Mouse (Mus musculus) forebrain, embryonic 10.5 days (tissue): ENCODE data around the gene Vash1. TPM values are rescaled to one million over a fixed set of nuclear protein-coding genes. Genes with fewer than 3 reads are reported as not detected.
A peak's percentile ranks its signal among the peaks of the same experiment; 100 is the strongest.

Experiments used
- DNase-seq: peaks from one replicate; pipeline ENCODE4 v3.0.0-alpha.2; 2017; ENCODE audit warnings: low spot score; ENCODE audit errors: extremely low spot score
- H3K27ac ChIP-seq: fragments of 300-500 bp; sonication (generic); 2 replicates; pipeline ENCODE4 v1.5.1; 2016; ENCODE audit warnings: mild to moderate bottlenecking
- H3K27me3 ChIP-seq: fragments of 300-500 bp; sonication (generic); 2 replicates; pipeline ENCODE4 v1.6.1; 2016; ENCODE audit warnings: mild to moderate bottlenecking; ENCODE audit not compliant: poor library complexity, severe bottlenecking
- H3K36me3 ChIP-seq: fragments of 300-500 bp; sonication (generic); replicated peaks from 2 replicates; pipeline ENCODE4 v1.6.1; 2016; ENCODE audit warnings: mild to moderate bottlenecking, moderate library complexity
- H3K4me1 ChIP-seq: fragments of 300-500 bp; sonication (generic); 2 replicates; pipeline ENCODE4 v1.6.1; 2016
- H3K4me3 ChIP-seq: fragments of 300-500 bp; sonication (generic); 2 replicates; pipeline ENCODE4 v1.5.1; 2016; ENCODE audit warnings: mild to moderate bottlenecking, moderate library complexity
- H3K9me3 ChIP-seq: fragments of 300-500 bp; sonication (generic); 2 replicates; pipeline ENCODE4 v1.6.1; 2016; ENCODE audit warnings: mild to moderate bottlenecking, moderate library complexity
- WGBS: fragments of 180-500 bp; shearing (Covaris S2); methylation state at CpG from one replicate; pipeline ENCODE4 v1.1.7; 2016; 5-methylcytosine and 5-hydroxymethylcytosine counted together
- polyA plus RNA-seq: library from polyadenylated mRNA; unstranded; fragments of >200 nt; fragmentation: Nextera tagmentation; extraction: Ambion mirVana; gene quantifications from 2 replicates; pipeline ENCODE4 v1.2.1, GENCODE M21; 2016

The Vash1 gene
- polyA plus RNA-seq, 1 experiment from 2014 or later, result 15.6 TPM

DNA sequence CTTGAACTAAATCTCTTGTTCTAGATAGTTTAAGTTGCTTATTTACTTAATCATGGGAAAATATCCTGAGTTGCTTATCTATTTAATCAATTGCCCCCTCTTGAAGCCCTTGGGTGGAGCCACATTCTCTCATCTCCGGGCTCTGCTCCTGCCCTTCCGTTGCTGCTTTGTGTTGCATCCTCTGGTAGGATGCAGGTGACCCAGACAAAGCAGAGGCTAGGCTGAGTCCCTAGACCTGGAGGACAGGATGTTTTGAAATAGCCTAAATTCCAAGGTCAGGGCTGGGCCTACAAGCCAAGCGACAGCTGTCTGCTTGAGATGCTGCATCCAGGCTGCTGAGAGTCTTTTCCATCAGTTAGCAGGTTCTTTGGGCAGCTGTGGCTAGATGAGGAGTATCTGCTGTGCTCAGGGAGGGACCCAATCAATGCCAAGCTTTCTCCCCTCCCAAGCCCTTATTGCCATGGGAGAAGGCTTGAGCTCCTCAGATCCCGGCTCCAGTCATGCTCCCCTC, 9.0 kb downstream of the Vash1 start:
- Histone ChIP-seq H3K4me3 (no peak overlapping the region), H3K9me3 (no peaks in the 10 kb centered on the region), H3K27ac (0 out of 2 replicates have a peak overlapping the region, but pooled peaks have one; percentile 3), H3K4me1 (peaks cover 37% of the 10 kb centered on the region), H3K36me3 (peaks cover 96% of the 10 kb centered on the region), H3K27me3 (no peaks in the 10 kb centered on the region)
- 78% methylated on average over 4 of the region's 4 CpGs for WGBS
- no peak for DNase-seq

DNA sequence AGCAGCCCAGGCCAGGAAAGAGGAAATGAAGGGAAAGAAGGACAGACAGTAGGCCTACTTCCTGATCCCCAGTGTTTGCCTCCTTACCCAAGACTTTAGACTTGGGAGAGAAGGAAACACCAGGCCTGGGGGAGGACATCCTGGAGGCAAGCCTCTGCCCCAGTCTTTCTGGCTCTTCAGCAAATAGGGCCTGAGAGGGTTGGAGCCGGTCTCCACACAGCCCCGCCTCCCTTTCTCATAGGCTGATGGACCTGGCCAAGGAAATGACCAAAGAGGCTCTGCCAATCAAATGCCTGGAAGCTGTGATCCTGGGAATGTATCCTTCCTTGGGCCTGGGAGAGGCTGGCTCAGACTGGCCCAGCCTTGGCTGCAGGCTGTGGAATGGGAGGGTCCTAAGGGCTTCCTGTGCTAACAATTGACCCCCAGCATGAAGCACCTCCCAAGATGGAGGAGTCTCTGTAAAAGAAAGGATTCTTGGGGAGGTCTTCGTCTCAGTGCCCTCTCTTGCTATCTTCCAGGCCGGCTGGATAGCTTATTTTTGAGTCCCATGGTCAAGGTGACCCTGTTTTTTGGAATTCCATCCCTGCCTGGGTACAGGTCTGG, 9.6 kb downstream of the Vash1 start:
- no peaks in the 10 kb centered on the region for H3K9me3 ChIP-seq
- 0 out of 2 replicates have a peak overlapping the region, but pooled peaks have one; percentile 3 for H3K27ac ChIP-seq
- no peaks in the 10 kb centered on the region for H3K27me3 ChIP-seq
- DNase-seq, result no peak
- peaks cover 31% of the 10 kb centered on the region for H3K4me1 ChIP-seq
- no peak overlapping the region for H3K4me3 ChIP-seq
- peaks cover 96% of the 10 kb centered on the region for H3K36me3 ChIP-seq
- 78% methylated on average over 4 of the region's 4 CpGs for WGBS

- H3K27me3 ChIP-seq, result no peaks in the 10 kb centered on the region
- H3K4me1 ChIP-seq, result peaks cover 24% of the 10 kb centered on the region
- H3K27ac ChIP-seq, result no peak overlapping the region
- no peak overlapping the region for H3K4me3 ChIP-seq
- no peaks in the 10 kb centered on the region for H3K9me3 ChIP-seq
- no peak for DNase-seq
- peaks cover 88% of the 10 kb centered on the region for H3K36me3 ChIP-seq
- 97% methylated on average over 27 of the region's 27 CpGs for WGBS
Measured at GRCm38 (mm10) chr12:86688917-86689316, 10.4 kb downstream of the Vash1 start.

DNA sequence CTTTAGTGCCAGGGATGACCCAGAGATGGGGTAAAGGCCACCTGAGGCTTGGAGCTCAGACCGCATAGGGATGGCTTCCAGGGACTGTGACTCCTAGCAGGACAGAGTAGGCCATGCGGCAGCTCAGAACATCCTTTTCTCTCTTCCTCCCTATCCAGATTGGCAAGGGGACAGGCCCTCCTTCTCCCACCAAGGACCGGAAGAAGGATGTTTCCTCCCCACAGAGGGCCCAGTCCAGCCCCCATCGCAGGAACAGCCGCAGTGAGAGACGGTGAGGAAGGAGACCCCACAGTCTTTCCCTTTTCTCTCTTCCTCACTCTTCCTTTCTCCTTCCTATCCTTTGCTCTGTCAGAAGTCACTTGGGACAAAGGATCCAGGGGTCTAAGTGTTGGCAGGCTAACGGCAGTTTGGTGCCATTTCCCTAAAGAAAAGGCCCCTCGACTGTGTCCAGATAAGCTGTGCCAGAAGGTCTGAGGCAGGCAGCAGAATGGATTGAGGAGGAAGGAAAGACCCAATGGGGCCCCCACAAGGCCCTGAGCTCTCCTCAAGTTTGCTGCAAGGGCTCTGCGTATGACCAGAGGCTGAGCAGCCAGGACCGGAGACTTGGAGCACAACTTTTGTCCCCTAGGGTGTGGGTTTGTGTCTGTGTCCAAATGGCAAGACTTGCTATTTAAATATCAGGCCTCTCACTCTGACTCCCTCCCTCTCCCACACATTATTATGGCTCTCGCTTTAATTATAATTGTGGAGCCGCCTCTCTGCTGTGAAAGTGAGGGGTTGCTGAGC, 12.4 kb downstream of the Vash1 start:
- WGBS, result 86% methylated on average over 12 of the region's 12 CpGs
- Histone ChIP-seq H3K36me3 (peaks cover 88% of the 10 kb centered on the region), H3K27me3 (no peaks in the 10 kb centered on the region), H3K4me3 (no peak overlapping the region), H3K9me3 (no peaks in the 10 kb centered on the region), H3K27ac (peak overlapping the region; percentile 44; the same call in 1 of the 2 replicates), H3K4me1 (peaks cover 21% of the 10 kb centered on the region)
- no peak for DNase-seq

DNA sequence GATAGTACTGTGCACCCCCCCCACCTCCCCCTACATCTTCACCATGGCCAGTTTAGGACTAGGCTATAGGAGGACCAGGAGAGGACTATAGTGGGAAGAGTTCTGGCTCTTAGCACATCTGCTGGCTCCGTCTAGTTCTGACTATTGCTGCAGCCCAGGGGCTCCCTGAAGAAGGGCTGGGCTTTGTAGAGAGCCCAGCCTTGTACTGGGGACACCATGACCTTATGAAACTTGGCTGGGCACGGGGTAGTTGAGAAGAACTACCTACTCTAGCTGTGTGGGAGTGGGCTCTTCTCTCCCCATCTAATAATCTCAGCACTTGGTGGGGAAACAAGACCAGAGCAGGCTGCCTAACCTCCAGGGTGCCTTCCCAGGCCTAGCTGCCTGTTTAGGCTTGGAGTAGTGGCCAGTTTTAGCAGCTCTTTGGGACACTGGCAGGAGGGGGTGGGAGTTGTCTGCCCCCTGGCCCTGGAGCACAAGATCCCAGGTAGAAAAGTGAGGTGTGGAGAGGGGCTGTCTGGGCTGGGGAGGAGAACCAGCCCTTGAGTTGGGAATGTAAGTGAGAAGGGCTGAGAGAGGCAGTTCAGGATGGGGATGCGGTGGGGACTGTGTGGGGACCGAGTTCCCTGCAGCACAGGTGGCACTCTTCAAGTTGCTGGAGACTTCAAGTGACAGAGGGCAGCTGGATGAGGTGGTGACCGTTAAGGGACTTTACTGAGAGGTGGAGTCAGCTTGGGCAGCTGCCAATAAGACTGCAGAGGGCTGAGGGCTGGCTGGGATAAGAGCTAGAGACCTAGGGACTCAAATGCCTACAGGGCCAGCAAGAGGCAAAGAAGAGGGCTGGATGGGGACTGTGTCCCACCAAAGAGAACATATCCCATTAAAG, 14.2 kb downstream of the Vash1 start:
- H3K36me3 ChIP-seq, result peaks cover 85% of the 10 kb centered on the region
- H3K4me1 ChIP-seq, result peaks cover 13% of the 10 kb centered on the region
- no peak overlapping the region for H3K27ac ChIP-seq

GRCm38 (mm10) chr12:86693389-86693788, 14.9 kb downstream of the Vash1 start:
- Histone ChIP-seq H3K4me3 (no peak overlapping the region), H3K27me3 (no peaks in the 10 kb centered on the region), H3K27ac (no peak overlapping the region), H3K36me3 (peaks cover 78% of the 10 kb centered on the region), H3K9me3 (peaks cover 12% of the 10 kb centered on the region; the same call in 1 of the 2 replicates), H3K4me1 (peaks cover 10% of the 10 kb centered on the region)
- DNase-seq, result no peak

More for the DNA sequence above, 14.2 kb downstream of the Vash1 start:
- Histone ChIP-seq H3K27me3 (no peaks in the 10 kb centered on the region), H3K9me3 (peaks cover 8% of the 10 kb centered on the region; the same call in 1 of the 2 replicates), H3K4me3 (no peak overlapping the region)
- no peak for DNase-seq
- 65% methylated on average over 5 of the region's 5 CpGs for WGBS

GRCm38 (mm10) chr12:86694441-86694840, 15.9 kb downstream of the Vash1 start:
- Histone ChIP-seq H3K27me3 (no peaks in the 10 kb centered on the region), H3K36me3 (peaks cover 68% of the 10 kb centered on the region), H3K4me1 (peaks cover 18% of the 10 kb centered on the region), H3K27ac (no peak overlapping the region), H3K4me3 (no peak overlapping the region), H3K9me3 (peaks cover 12% of the 10 kb centered on the region; the same call in 1 of the 2 replicates)
- DNase-seq, result no peak
- 93% methylated on average over 1 of the region's 1 CpGs for WGBS

DNA sequence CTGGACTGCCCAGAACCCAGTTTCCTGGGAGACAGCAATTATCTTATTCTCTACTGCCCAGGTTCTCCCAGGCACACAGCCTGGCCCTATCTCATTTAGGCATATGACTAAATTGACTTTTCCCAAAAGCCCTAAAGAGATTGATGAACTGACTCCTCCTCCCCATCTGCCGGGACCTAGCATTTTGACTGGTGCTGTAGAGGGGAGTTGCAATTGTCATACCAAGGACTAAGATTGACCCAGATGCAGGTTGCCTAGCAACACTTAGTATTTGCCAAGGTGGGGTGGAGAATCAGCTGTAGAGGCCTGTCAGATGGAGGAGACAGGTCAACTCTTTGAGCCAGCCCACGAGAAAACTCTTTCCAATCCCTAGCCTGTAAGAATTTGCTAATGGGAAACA, 19.5 kb downstream of the Vash1 start:
- Histone ChIP-seq H3K4me1 (peaks cover 37% of the 10 kb centered on the region), H3K36me3 (peaks cover 45% of the 10 kb centered on the region), H3K27me3 (no peaks in the 10 kb centered on the region), H3K9me3 (peaks cover 12% of the 10 kb centered on the region; the same call in 1 of the 2 replicates), H3K27ac (no peak overlapping the region), H3K4me3 (no peak overlapping the region)
- 86% methylated on average over 2 of the region's 2 CpGs for WGBS
- DNase-seq, result no peak

GRCm38 (mm10) chr12:86698537-86698936, 20.0 kb downstream of the Vash1 start:
- H3K9me3 ChIP-seq, result peaks cover 12% of the 10 kb centered on the region; the same call in 1 of the 2 replicates
- H3K4me3 ChIP-seq, result no peak overlapping the region
- H3K27me3 ChIP-seq, result no peaks in the 10 kb centered on the region
- H3K4me1 ChIP-seq, result peaks cover 37% of the 10 kb centered on the region
- H3K27ac ChIP-seq, result 0 out of 2 replicates have a peak overlapping the region, but pooled peaks have one; percentile 56
- no peak for DNase-seq
- peaks cover 50% of the 10 kb centered on the region for H3K36me3 ChIP-seq

GRCm38 (mm10) chr12:86699965-86700926, 21.7 kb downstream of the Vash1 start:
- Histone ChIP-seq H3K27me3 (no peaks in the 10 kb centered on the region), H3K4me1 (peaks cover 37% of the 10 kb centered on the region), H3K9me3 (peaks cover 12% of the 10 kb centered on the region; the same call in 1 of the 2 replicates), H3K4me3 (no peak overlapping the region), H3K36me3 (peaks cover 43% of the 10 kb centered on the region), H3K27ac (peak overlapping the region; percentile 70)
- WGBS, result 43% methylated on average over 19 of the region's 19 CpGs
- no peak for DNase-seq

GRCm38 (mm10) chr12:86700927-86701310, 22.4 kb downstream of the Vash1 start:
- H3K9me3 ChIP-seq, result peaks cover 12% of the 10 kb centered on the region; the same call in 1 of the 2 replicates
- H3K36me3 ChIP-seq, result peaks cover 38% of the 10 kb centered on the region
- DNase-seq, result no peak
- H3K4me1 ChIP-seq, result peaks cover 37% of the 10 kb centered on the region
- no peaks in the 10 kb centered on the region for H3K27me3 ChIP-seq
- H3K27ac ChIP-seq, result peak overlapping the region; percentile 70
- 54% methylated on average over 4 of the region's 4 CpGs for WGBS
- no peak overlapping the region for H3K4me3 ChIP-seq
